11 mouse cellular contexts compared by ENCODE assay signal in the genomic region with DNA sequence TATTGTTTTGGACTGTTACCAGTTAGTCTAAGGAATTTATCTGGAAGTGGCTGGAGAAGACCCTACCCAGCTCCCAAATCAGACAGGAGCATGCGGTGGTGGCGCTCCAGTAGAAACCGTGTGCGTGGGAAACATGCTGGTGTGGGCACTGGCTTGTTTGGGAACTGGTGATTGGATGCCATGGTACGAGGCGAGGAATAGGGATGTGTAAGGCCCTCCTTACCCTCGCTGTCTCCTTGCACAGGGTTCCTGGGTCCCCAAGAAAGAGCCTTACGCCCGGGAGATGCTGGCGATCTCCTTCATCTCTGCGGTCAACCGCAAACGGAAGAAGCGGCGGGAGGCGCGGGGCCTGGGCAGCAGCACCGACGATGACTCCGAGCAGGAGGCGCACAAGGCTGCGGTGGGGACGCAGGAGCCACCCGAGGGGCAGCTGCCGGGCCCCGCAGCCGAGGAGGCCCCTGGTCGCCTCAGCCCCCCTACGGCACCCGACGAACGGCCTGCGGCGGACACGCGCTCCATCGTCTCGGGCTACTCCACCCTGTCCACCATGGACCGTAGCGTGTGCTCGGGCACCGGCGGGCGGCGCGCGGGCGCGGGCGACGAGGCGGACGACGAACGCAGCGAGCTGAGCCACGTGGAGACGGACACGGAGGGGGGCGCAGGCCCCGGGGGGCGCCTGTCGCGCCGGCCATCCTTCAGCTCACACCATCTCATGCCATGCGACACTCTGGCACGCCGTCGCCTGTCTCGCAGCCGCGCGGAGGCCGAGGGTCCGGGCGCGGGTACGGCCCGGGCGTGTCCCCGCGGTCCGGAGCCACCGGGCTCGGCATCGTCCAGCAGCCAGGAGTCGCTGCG. TPM values are rescaled to one million over a fixed set of nuclear protein-coding genes. Genes with fewer than 3 reads are reported as not detected.
A peak's percentile ranks its signal among the peaks of the same experiment; 100 is the strongest.
DNase-seq lines count a peak whose midpoint lies in the region; ATAC-seq and TF ChIP-seq lines count a peak whose summit lies in the region.
"Had no signal": no experiment of that assay in that cellular context is flagged by ENCODE, and none has a peak within 500 bp of the region (broad histone marks: within the 10 kb centered on the region; RNA-seq: fewer than 3 reads in every experiment).

4933428G20Rik (minus strand) TSS at position 476 of the 855 bp plus-strand sequence.

- no peak for DNase-seq in left cerebral cortex, adult 2 months (ENCODE audit: extremely low spot score in 1 of 2, low spot score in 2 of 2)
- no peak for DNase-seq in left cerebral cortex, postnatal 14 days (ENCODE audit: low spot score in 2 of 2)
- DNase-seq in forebrain, embryonic 11.5 days (ENCODE audit: low spot score) = no peak
- DNase-seq in adipocyte (ENCODE audit: low spot score) = no peak
- no peak for DNase-seq in ovary, postnatal 36 days (ENCODE audit: low spot score)
- no peak for DNase-seq in layer of hippocampus, postnatal 25 days (ENCODE audit: extremely low spot score in 1 of 2, low spot score in 1 of 2)
- DNase-seq: kidney, adult 8-10 months; thymus, postnatal 25 days had no signal

- 8% methylated on average over 79 of the region's 88 CpGs for whole genome bisulfite sequencing in forebrain, embryonic 11.5 days
- 31% methylated on average over 87 of the region's 88 CpGs for WGBS in intestine, embryonic 16.5 days
- 7% methylated on average over 80 of the region's 88 CpGs for WGBS in neural tube, embryonic 13.5 days

- H3K27ac ChIP-seq in left cerebral cortex, adult 2 months = peak within 1 kb of the TSS; percentile 70
- H3K27ac ChIP-seq in forebrain, embryonic 11.5 days (ENCODE audit: low read depth, low read length) = no peak within 1 kb of the TSS
- H3K27ac ChIP-seq in intestine, embryonic 16.5 days (ENCODE audit: low read length) = no peak within 1 kb of the TSS
- no peak within 1 kb of the TSS for H3K27ac ChIP-seq in neural tube, embryonic 13.5 days (replicated peaks)

- peak within 1 kb of the TSS; percentile 39 for H3K9ac ChIP-seq in forebrain, embryonic 11.5 days (ENCODE audit: low read length)
- peak within 1 kb of the TSS; percentile 46 for H3K9ac ChIP-seq in intestine, embryonic 16.5 days (ENCODE audit: low read depth, low read length)
- peak within 1 kb of the TSS; percentile 64 for H3K9ac ChIP-seq in neural tube, embryonic 13.5 days

- no peak; the same call in 1 of the 2 replicates for TF ChIP-seq CTCF in left cerebral cortex, adult 2 months (IDR thresholded peaks at IDR 0.05)

- H3K27me3 ChIP-seq in forebrain, embryonic 11.5 days (ENCODE audit: control insufficient read depth, insufficient read depth, low read length) = peaks cover 40% of the 10 kb centered on the region
- peaks cover 22% of the 10 kb centered on the region for H3K27me3 ChIP-seq in intestine, embryonic 16.5 days (replicated peaks; ENCODE audit: control insufficient read depth, insufficient read depth, low read length)
- H3K27me3 ChIP-seq in neural tube, embryonic 13.5 days = peaks cover 65% of the 10 kb centered on the region
- H3K27me3 ChIP-seq: megakaryocyte, embryonic 14.5 days had no signal

- no peaks in the 10 kb centered on the region for H3K9me3 ChIP-seq in forebrain, embryonic 11.5 days (ENCODE audit: control insufficient read depth, low read length)
- H3K9me3 ChIP-seq in intestine, embryonic 16.5 days (ENCODE audit: control insufficient read depth, low read length) = no peaks in the 10 kb centered on the region
- H3K9me3 ChIP-seq in neural tube, embryonic 13.5 days = no peaks in the 10 kb centered on the region

- peaks cover 11% of the 10 kb centered on the region for H3K4me1 ChIP-seq in forebrain, embryonic 11.5 days (replicated peaks; ENCODE audit: control insufficient read depth, insufficient read depth, low read length)
- peaks cover 4% of the 10 kb centered on the region for H3K4me1 ChIP-seq in intestine, embryonic 16.5 days (ENCODE audit: control insufficient read depth, insufficient read depth, low read length)
- peaks cover 15% of the 10 kb centered on the region for H3K4me1 ChIP-seq in neural tube, embryonic 13.5 days (replicated peaks)

- H3K36me3 ChIP-seq in forebrain, embryonic 11.5 days (ENCODE audit: control insufficient read depth, insufficient read depth, low read length) = no peaks in the 10 kb centered on the region
- no peaks in the 10 kb centered on the region; the same call in 1 of the 2 replicates for H3K36me3 ChIP-seq in intestine, embryonic 16.5 days (ENCODE audit: control insufficient read depth, insufficient read depth, low read length)
- H3K36me3 ChIP-seq in neural tube, embryonic 13.5 days = peaks cover 28% of the 10 kb centered on the region

- H3K4me3 ChIP-seq in left cerebral cortex, adult 2 months = peak within 1 kb of the TSS; percentile 27
- H3K4me3 ChIP-seq in forebrain, embryonic 11.5 days (ENCODE audit: low read depth, low read length) = peak within 1 kb of the TSS; percentile 37
- peak within 1 kb of the TSS; percentile 39 for H3K4me3 ChIP-seq in intestine, embryonic 16.5 days (ENCODE audit: low read length)
- H3K4me3 ChIP-seq in neural tube, embryonic 13.5 days = peak within 1 kb of the TSS; percentile 34
- H3K4me3 ChIP-seq: megakaryocyte, embryonic 14.5 days had no signal

- no peak for ATAC-seq in forebrain, embryonic 11.5 days (replicated peaks; ENCODE audit: low FRiP score)
- ATAC-seq in intestine, embryonic 16.5 days = no peak
- peak; percentile 29 for ATAC-seq in neural tube, embryonic 13.5 days (ENCODE audit: low read depth)

- H3K4me2 ChIP-seq in forebrain, embryonic 11.5 days (ENCODE audit: low read depth, low read length, severe bottlenecking) = peak within 1 kb of the TSS; percentile 63
- peak within 1 kb of the TSS; percentile 53 for H3K4me2 ChIP-seq in intestine, embryonic 16.5 days (ENCODE audit: low read depth, low read length)
- peak within 1 kb of the TSS; percentile 60 for H3K4me2 ChIP-seq in neural tube, embryonic 13.5 days

- intact Hi-C loops in left cerebral cortex, adult 2 months (cut with DNase I) = no loop called here
- intact Hi-C loops in left cerebral cortex, postnatal 14 days (cut with DNase I) = no loop called here

RNA-seq across cellular contexts. Expression of gene 4933428G20Rik, which starts in this region (rescaled TPM):
- not detected for total RNA-seq in left cerebral cortex, adult 2 months (2021)
- total RNA-seq in left cerebral cortex, postnatal 14 days (2021) = under 1 TPM in 1 of 2 experiments, not detected in 1; 0.23 TPM
- 0.17 TPM in 1 of 2 replicates, not detected in the other for polyA plus RNA-seq in forebrain, embryonic 11.5 days (2014; fragmentation: Nextera tagmentation; extraction: Ambion mirVana)
- polyA plus RNA-seq in intestine, embryonic 16.5 days (2015; fragmentation: Nextera tagmentation; extraction: Ambion mirVana) = 0.18 and 0.45 TPM in 2 replicates
- polyA plus RNA-seq in neural tube, embryonic 13.5 days (2015; fragmentation: Nextera tagmentation; extraction: Ambion mirVana) = 0.81 and 1.1 TPM in 2 replicates
- total RNA-seq in layer of hippocampus, postnatal 25 days (2021) = under 1 TPM in 1 of 2 experiments, not detected in 1; 0.20 TPM
